Mouse (Mus musculus) limb, embryonic 15.5 days (tissue): Measurements from ENCODE around the gene Gmip. TPM values are rescaled to one million over a fixed set of nuclear protein-coding genes. Genes with fewer than 3 reads are reported as not detected.

Experiments used
- ATAC-seq: fragments of 200-750 bp; cut with Nextera tagmentation; 2 replicates; pipeline ENCODE4 v1.8.0; 2017; ENCODE audit warnings: low read depth, moderate TSS enrichment; ENCODE audit not compliant: insufficient number of reproducible peaks, low FRiP score, low TSS enrichment
- H3K27ac ChIP-seq: fragments of 300-500 bp; sonication (generic); 2 replicates; pipeline ENCODE4 v1.5.1; 2015; ENCODE audit warnings: moderate library complexity, mild to moderate bottlenecking, inconsistent platforms
- H3K27me3 ChIP-seq: fragments of 300-500 bp; sonication (generic); 2 replicates; pipeline ENCODE4 v1.6.1; 2015; ENCODE audit warnings: inconsistent platforms
- H3K36me3 ChIP-seq: fragments of 300-500 bp; sonication (generic); 2 replicates; pipeline ENCODE4 v1.6.1; 2015; ENCODE audit warnings: inconsistent platforms
- H3K4me1 ChIP-seq: fragments of 300-500 bp; sonication (generic); 2 replicates; pipeline ENCODE4 v1.6.1; 2015; ENCODE audit warnings: inconsistent platforms
- H3K4me2 ChIP-seq: fragments of 300-500 bp; sonication (generic); 2 replicates; pipeline ENCODE4 v1.6.1; 2015; ENCODE audit warnings: mild to moderate bottlenecking, inconsistent platforms
- H3K4me3 ChIP-seq: fragments of 300-500 bp; sonication (generic); 2 replicates; pipeline ENCODE4 v1.5.1; 2015; ENCODE audit warnings: mild to moderate bottlenecking, inconsistent platforms
- H3K9ac ChIP-seq: fragments of 300-500 bp; sonication (generic); 2 replicates; pipeline ENCODE4 v1.6.1; 2015; ENCODE audit warnings: inconsistent platforms
- H3K9me3 ChIP-seq: fragments of 300-500 bp; sonication (generic); 2 replicates; pipeline ENCODE4 v1.6.1; 2016; ENCODE audit warnings: inconsistent platforms
- WGBS: fragments of 180-500 bp; shearing (Covaris S2); methylation state at CpG from one replicate; pipeline ENCODE4 v1.1.7; 2015; 5-methylcytosine and 5-hydroxymethylcytosine counted together
- polyA plus RNA-seq: library from polyadenylated mRNA; unstranded; fragments of >200 nt; fragmentation: Nextera tagmentation; extraction: Ambion mirVana; gene quantifications from 2 replicates; pipeline ENCODE4 v1.2.1, GENCODE M21; 2015

The Gmip gene
- polyA plus RNA-seq, 1 experiment from 2014 or later, result 10.4 TPM

GRCm38 (mm10) chr8:69870003-69870765, 61.7 kb downstream of the Gmip start:
- Histone ChIP-seq H3K9me3 (no peaks in the 10 kb centered on the region), H3K4me3 (no peak overlapping the region), H3K9ac (no peak overlapping the region), H3K27me3 (no peaks in the 10 kb centered on the region), H3K36me3 (no peaks in the 10 kb centered on the region), H3K4me1 (peaks cover 4% of the 10 kb centered on the region; the same call in 1 of the 2 replicates), H3K4me2 (no peak overlapping the region), H3K27ac (no peak overlapping the region)
- WGBS, result 80% methylated on average over 11 of the region's 11 CpGs
- no peak for ATAC-seq

GRCm38 (mm10) chr8:69870907-69871306, 62.4 kb downstream of the Gmip start:
- Histone ChIP-seq H3K9me3 (no peaks in the 10 kb centered on the region), H3K36me3 (no peaks in the 10 kb centered on the region), H3K4me2 (no peak overlapping the region), H3K9ac (no peak overlapping the region), H3K27me3 (no peaks in the 10 kb centered on the region), H3K4me3 (no peak overlapping the region), H3K27ac (no peak overlapping the region), H3K4me1 (peaks cover 4% of the 10 kb centered on the region; the same call in 1 of the 2 replicates)
- no peak for ATAC-seq
- 84% methylated on average over 6 of the region's 6 CpGs for WGBS

Other genes with a start within 250 kb of the Gmip start
- gene Zfp868, start 183.1 kb upstream of the Gmip start, polyA plus RNA-seq, result 22.0 and 24.2 TPM in 2 replicates
- gene Zfp964, start 154.2 kb upstream of the Gmip start, polyA plus RNA-seq, result 1.8 TPM in 2 replicates
- 30.3 and 30.9 TPM in 2 replicates for gene Zfp869, start 98.0 kb upstream of the Gmip start, polyA plus RNA-seq
- 7.0 and 7.2 TPM in 2 replicates for gene Zfp963, start 58.7 kb upstream of the Gmip start, polyA plus RNA-seq
- gene Gm20422, start 33.8 kb upstream of the Gmip start, polyA plus RNA-seq, result 0.66 TPM in 1 of 2 replicates, not detected in the other
- 48.7 and 50.0 TPM in 2 replicates for gene Atp13a1, start 17.5 kb upstream of the Gmip start, polyA plus RNA-seq
- 27.3 and 28.9 TPM in 2 replicates for gene Zfp866, start 17.5 kb upstream of the Gmip start, polyA plus RNA-seq
- gene Lpar2, start 13.8 kb downstream of the Gmip start, polyA plus RNA-seq, result 0.36 and 0.45 TPM in 2 replicates
- gene Pbx4, start 23.8 kb downstream of the Gmip start, polyA plus RNA-seq, result 4.3 and 4.7 TPM in 2 replicates
- gene Cilp2, start 79.0 kb downstream of the Gmip start, polyA plus RNA-seq, result 2.9 and 3.7 TPM in 2 replicates
- 3.2 and 4.2 TPM in 2 replicates for gene Tssk6, start 93.5 kb downstream of the Gmip start, polyA plus RNA-seq
- gene Ndufa13, start 93.9 kb downstream of the Gmip start, polyA plus RNA-seq, result 168 and 176 TPM in 2 replicates
- 3.7 and 6.4 TPM in 2 replicates for gene Yjefn3, start 94.0 kb downstream of the Gmip start, polyA plus RNA-seq
- 36.3 and 39.7 TPM in 2 replicates for gene Gatad2a, start 187.7 kb downstream of the Gmip start, polyA plus RNA-seq
- gene Mau2, start 234.1 kb downstream of the Gmip start, polyA plus RNA-seq, result 51.4 and 54.2 TPM in 2 replicates
- 41.9 and 43.7 TPM in 2 replicates for gene Sugp1, start 234.1 kb downstream of the Gmip start, polyA plus RNA-seq